Mouse (Mus musculus) lung, postnatal 10 days (tissue): ENCODE results near the gene Abcc6.

Experiments
- DNase-seq: peaks from one replicate; pipeline ENCODE4 v3.0.0; 2021

Abcc6 gene

DNA sequence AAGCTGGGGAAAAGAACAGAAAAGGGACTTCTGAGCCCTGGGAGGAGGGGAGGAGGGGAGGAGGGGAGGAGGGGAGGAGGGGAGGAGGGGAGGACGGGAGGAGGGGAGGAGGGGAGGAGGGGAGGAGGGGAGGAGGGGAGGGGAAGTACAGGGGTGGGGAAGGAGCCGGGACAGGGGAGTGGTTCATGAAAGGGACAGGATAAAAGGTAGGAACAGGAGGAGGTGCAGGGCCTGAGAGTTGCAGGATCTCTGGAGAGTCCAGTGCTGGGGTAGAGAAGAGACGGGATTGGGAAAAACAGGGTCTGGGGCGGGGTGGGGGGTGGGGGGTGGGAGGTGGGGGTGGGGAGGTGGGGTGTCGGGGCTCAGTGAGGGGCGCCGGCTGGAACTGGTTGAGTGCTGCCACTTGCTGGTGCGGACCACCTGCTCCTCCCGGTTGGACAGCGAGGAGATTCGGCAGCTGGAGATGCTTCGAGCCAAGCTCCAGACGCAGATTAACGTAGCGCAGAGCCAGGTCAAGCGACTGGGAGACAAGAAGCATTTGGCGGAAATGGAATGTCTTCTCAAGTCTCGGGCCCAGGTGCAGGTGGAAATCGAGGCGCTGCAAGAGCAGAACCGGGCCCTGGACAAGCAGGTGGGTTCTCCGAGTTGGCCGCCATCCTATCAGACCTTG lies 101.3 kb downstream of the Abcc6 start:
- DNase-seq = no peak

DNA sequence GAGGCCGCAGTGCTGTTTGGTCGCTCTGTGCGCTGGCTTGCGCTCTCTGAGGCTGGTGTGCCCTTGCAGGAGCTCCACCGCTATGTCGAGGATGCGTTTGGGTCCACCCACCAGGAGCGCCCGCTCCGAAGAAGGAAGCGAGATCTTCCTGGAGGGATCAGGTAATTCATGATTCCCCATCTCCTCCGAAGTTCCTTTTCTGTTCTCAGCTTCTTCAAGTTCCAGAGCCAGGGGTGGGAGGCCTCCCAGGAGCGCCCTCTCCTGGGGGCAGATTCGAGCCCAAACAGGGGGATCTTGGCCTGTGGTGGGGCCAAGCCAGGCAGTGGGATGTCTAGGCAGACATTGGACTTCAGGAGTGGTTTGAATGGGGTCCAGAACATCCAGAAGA lies 105.7 kb downstream of the Abcc6 start:
- DNase-seq = peak; percentile 46

DNA sequence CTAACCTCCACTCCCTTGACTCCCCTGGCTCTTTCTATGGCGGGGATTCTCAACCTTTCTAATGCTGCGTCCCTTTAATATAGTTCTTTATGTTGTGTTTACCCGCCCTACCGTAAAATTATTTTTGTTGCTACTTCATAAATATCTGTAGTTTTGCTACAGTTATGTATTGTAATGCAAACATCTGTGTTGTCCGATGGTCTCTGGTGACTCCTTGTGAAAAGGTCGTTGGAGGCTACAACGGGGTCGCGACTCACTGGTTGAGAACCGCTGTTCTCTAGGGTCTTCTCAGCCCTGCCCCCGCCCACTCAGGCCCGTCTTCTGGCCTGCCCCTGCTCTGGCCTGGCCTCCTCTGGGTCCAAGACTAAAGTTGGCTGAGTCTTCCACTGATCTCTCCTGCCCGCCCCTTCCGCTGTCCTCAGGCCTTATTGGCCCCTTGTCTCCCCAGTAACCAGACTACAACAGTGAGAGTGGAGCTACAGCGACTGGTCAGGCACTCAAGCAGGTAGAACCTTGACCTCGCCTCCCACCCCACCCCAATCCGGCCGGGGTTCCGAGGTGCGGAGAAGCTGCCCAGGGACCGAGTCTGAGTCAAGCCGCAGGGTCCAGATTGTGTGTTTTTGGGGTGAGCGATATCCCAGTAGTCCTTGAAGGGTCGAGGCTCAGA lies 106.2 kb downstream of the Abcc6 start, which contains the start of gene Ccdc114:
TSS of gene Ccdc114 (plus strand) at position 311 of the 667 bp plus-strand sequence.
- peak; percentile 88 for DNase-seq

GRCm38 (mm10) chr7:45922928-45923761 lies 107.0 kb downstream of the Abcc6 start:
- DNase-seq = peak; percentile 98

DNA sequence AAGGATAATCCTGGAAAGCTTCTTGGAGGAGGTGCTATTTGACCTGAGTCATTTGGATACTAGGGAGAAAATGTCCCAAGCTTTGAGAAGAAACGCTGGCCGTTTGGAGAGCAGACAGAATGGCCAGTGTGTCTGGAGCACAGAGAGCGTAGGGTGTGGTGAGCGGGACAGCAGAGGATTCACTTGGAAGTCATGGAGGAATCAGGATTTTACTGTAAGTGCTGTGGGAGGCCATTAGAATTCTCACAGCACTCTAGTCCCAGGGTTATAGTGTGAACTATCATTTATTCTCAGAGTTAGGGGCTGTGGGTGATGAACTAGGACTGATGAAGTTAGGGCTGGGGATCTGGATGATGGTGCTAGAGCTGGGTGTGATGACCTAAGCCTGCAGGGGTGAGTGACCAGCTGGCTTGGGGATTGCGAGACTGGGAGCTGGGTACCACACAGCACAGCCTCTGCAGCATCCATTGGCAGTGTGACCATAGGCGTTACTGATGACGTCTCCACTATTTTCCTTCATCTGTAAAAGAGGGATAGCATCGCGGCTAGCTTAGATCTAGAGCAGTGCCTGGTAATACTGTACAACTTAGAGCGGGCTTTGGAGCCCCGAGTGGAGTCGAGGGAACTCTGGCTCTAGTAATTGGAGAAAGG lies 108.0 kb downstream of the Abcc6 start:
- DNase-seq = no peak

- DNase-seq = peak; percentile 86
Measured at GRCm38 (mm10) chr7:45921242-45921621, 108.9 kb downstream of the Abcc6 start, which contains the start of gene Emp3. TSS of gene Emp3 (minus strand) at chr7:45921404.

GRCm38 (mm10) chr7:45920583-45921241 lies 109.4 kb downstream of the Abcc6 start:
- peak; percentile 57 for DNase-seq

DNA sequence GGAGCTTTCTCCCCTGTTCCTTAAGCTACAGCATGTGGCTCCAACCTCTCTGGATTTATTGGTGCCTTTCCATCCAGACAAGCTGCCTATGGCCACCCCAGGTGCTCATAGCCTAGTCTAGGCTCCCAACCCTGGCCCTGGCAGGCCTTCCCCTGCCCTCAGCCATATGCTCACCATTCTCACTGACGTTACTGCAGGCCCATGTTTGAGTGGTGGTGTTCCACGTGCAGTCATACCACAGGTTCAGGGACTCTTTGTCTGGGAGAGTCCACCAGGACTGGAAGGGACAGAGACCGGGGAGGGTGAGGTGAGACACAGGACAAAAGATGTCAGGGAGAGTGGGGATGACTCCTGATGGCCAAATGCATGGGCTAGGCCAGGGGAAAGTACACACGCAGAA lies 110.3 kb downstream of the Abcc6 start:
- no peak for DNase-seq

- DNase-seq = peak; percentile 30
Measured at GRCm38 (mm10) chr7:45919083-45919671, 110.9 kb downstream of the Abcc6 start.

DNA sequence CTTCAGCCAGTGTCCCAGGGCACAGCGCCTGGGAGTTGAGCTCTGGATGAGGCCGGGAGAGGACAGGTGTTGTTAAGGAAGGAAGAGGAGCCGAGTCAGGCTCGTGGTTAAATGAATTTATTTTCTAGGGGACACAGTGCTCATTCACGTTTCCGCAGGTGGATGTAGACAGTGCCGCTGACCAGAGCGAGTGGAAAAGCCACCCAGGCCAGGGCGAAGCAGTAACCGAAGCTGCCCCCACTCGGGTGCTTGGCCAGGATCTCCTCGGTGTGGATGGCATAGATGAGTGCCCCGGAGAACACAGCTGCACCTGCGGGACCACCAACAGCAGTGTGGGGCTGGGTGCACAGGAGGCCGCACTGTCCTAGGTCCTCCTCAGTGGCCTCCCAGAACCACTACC lies 112.2 kb downstream of the Abcc6 start:
- no peak for DNase-seq
